Mouse (Mus musculus): ENCODE measurements around the gene Brwd1.
"Not testable (repeated sequence)": the region's sequence is repeated elsewhere in the genome, so short reads cannot be mapped to it uniquely, and the experiment has no call there.

Gene Brwd1

GRCm38 (mm10) chr16:95984911-95985310 is 97.4 kb downstream of the Brwd1 start:
- DNase-seq (ENCODE audit: extremely low read depth, low read depth), result no peak

- no peak for DNase-seq (ENCODE audit: extremely low read depth, low read depth)
Observed at GRCm38 (mm10) chr16:95983601-95984000, 98.7 kb downstream of the Brwd1 start.

- no peak for DNase-seq (ENCODE audit: extremely low read depth, low read depth)
Observed at GRCm38 (mm10) chr16:95970841-95971240, 111.5 kb downstream of the Brwd1 start.

GRCm38 (mm10) chr16:95967455-95967854 is 114.9 kb downstream of the Brwd1 start:
- DNase-seq (ENCODE audit: extremely low read depth, low read depth), result no peak

GRCm38 (mm10) chr16:95964427-95965023 is 117.8 kb downstream of the Brwd1 start:
- no peak for DNase-seq (ENCODE audit: extremely low read depth, low read depth)

GRCm38 (mm10) chr16:95961484-95961883 is 120.8 kb downstream of the Brwd1 start:
- DNase-seq (ENCODE audit: extremely low read depth, low read depth), result not testable (repeated sequence)

- not testable (repeated sequence) for DNase-seq (ENCODE audit: extremely low read depth, low read depth)
Observed at GRCm38 (mm10) chr16:95960689-95961088, 121.6 kb downstream of the Brwd1 start.

GRCm38 (mm10) chr16:95958080-95958479 is 124.2 kb downstream of the Brwd1 start:
- no peak for DNase-seq (ENCODE audit: extremely low read depth, low read depth)

GRCm38 (mm10) chr16:95956618-95957017 is 125.7 kb downstream of the Brwd1 start:
- peak; percentile 12 for DNase-seq (ENCODE audit: extremely low read depth, low read depth)

GRCm38 (mm10) chr16:95955716-95956346 is 126.5 kb downstream of the Brwd1 start:
- DNase-seq (ENCODE audit: extremely low read depth, low read depth), result peak; percentile 35

- DNase-seq (ENCODE audit: extremely low read depth, low read depth), result no peak
Observed at GRCm38 (mm10) chr16:95954341-95954740, 128.0 kb downstream of the Brwd1 start.

- no peak for DNase-seq (ENCODE audit: extremely low read depth, low read depth)
Observed at GRCm38 (mm10) chr16:95953159-95953650, 129.1 kb downstream of the Brwd1 start.

- no peak for DNase-seq (ENCODE audit: extremely low read depth, low read depth)
Observed at GRCm38 (mm10) chr16:95951471-95951870, 130.9 kb downstream of the Brwd1 start.

GRCm38 (mm10) chr16:95945389-95946311 is 136.7 kb downstream of the Brwd1 start:
- DNase-seq (ENCODE audit: extremely low read depth, low read depth), result peak; percentile 44

GRCm38 (mm10) chr16:95943186-95943585 is 139.1 kb downstream of the Brwd1 start:
- DNase-seq (ENCODE audit: extremely low read depth, low read depth), result no peak
